Mouse (Mus musculus) neutrophil, adult 65 days (primary cell): Measurements from ENCODE around the gene Myadm. TPM values are rescaled to one million over a fixed set of nuclear protein-coding genes. Genes with fewer than 3 reads are reported as not detected.

Source experiments
- total RNA-seq: library from RNA; stranded (reverse); gene quantifications from 2 replicates; pipeline ENCODE4 v1.2.4, GENCODE M21; 2023

Myadm gene
- total RNA-seq, result 164 and 175 TPM in 2 replicates

GRCm38 (mm10) chr7:3288976-3289970 lies at the start of gene Myadm, which contains the start of gene Prkcg:
Gene Myadm (plus strand): TSS chr7:3289080.
Gene Prkcg (plus strand): TSS chr7:3289179.

GRCm38 (mm10) chr7:3332619-3333521 lies 44.0 kb downstream of the Myadm start, which contains the start of gene Cacng7:
Gene Cacng7 (plus strand): TSS chr7:3332955.

Other genes starting within 250 kb of the Myadm start
- 0.13 TPM in 1 of 2 replicates, not detected in the other for gene AU018091, start 119.9 kb upstream of the Myadm start, total RNA-seq
- gene Nlrp12, start 39.3 kb upstream of the Myadm start, total RNA-seq, result 45.4 and 49.1 TPM in 2 replicates
- 3.4 and 8.3 TPM in 2 replicates for gene Prkcg, start 99 bp downstream of the Myadm start, total RNA-seq
- not detected in 2 replicates for gene Cacng7, start 43.9 kb downstream of the Myadm start, total RNA-seq
- gene Cacng8, start 101.6 kb downstream of the Myadm start, total RNA-seq, result not detected in 2 replicates
- not detected in 2 replicates for gene Cacng6, start 135.1 kb downstream of the Myadm start, total RNA-seq
- gene Tarm1, start 213.5 kb downstream of the Myadm start, total RNA-seq, result 52.4 and 54.9 TPM in 2 replicates